Mouse (Mus musculus) C2C12 (cell line): Measurements from ENCODE around the gene Arfgap2. TPM values are rescaled to one million over a fixed set of nuclear protein-coding genes. Genes with fewer than 3 reads are reported as not detected.

Source experiments
- H3K27me3 ChIP-seq: one replicate; pipeline ENCODE4 v1.6.1; 2011; ENCODE audit not compliant: control insufficient read depth, insufficient read depth, insufficient read length
- H3K36me3 ChIP-seq: one replicate; pipeline ENCODE4 v1.6.1; 2011; ENCODE audit not compliant: control insufficient read depth, insufficient read depth
- H3K4me3 ChIP-seq: one replicate; pipeline ENCODE4 v1.5.1; 2011; ENCODE audit warnings: mild to moderate bottlenecking, control low read depth; ENCODE audit not compliant: poor library complexity, insufficient read depth, severe bottlenecking
- H3K79me2 ChIP-seq: one replicate; pipeline ENCODE4 v1.6.1; 2011; ENCODE audit not compliant: control insufficient read depth, insufficient read depth
- H3K79me3 ChIP-seq: one replicate; pipeline ENCODE4 v1.6.1; 2011; ENCODE audit warnings: low read depth, control low read depth
- H3ac ChIP-seq: one replicate; pipeline ENCODE3; 2011; ENCODE audit warnings: low read depth; ENCODE audit not compliant: control insufficient read depth, insufficient read length
- CEBPB ChIP-seq: IDR thresholded peaks from one replicate; pipeline ENCODE4 v1.6.1; 2011; ENCODE audit warnings: low read depth, mild to moderate bottlenecking, control low read depth, moderate library complexity
- CTCF ChIP-seq: IDR thresholded peaks from one replicate; pipeline ENCODE4 v1.5.1; 2011; ENCODE audit not compliant: control insufficient read depth, insufficient read depth, insufficient read length
- FOSL1 ChIP-seq: IDR thresholded peaks from one replicate; pipeline ENCODE4 v1.8.0; 2011; ENCODE audit warnings: mild to moderate bottlenecking, low read length; ENCODE audit not compliant: poor library complexity, insufficient read depth, severe bottlenecking
- MAX ChIP-seq: IDR thresholded peaks from one replicate; pipeline ENCODE4 v1.6.1; 2011; ENCODE audit warnings: mild to moderate bottlenecking, control low read depth
- MYOD1 ChIP-seq: IDR thresholded peaks from one replicate; pipeline ENCODE4 v1.6.1; 2011; ENCODE audit warnings: low read depth; ENCODE audit not compliant: control insufficient read depth, insufficient read length
- MYOG ChIP-seq: IDR thresholded peaks from one replicate; pipeline ENCODE4 v1.6.1; 2011; ENCODE audit not compliant: control insufficient read depth, insufficient read length; ENCODE audit errors: extremely low read depth
- USF1 ChIP-seq: IDR thresholded peaks from one replicate; pipeline ENCODE4 v1.6.1; 2011; ENCODE audit warnings: low read depth, mild to moderate bottlenecking, control low read depth, moderate library complexity
- polyA plus RNA-seq: library from polyadenylated mRNA; unstranded; fragments of >200 nt; fragmentation: generic; extraction: Trizol; gene quantifications from one replicate; pipeline ENCODE4 v1.2.1, GENCODE M21; 2012; ENCODE audit warnings: missing spikeins

Gene Arfgap2
- polyA plus RNA-seq, 1 experiment, result 67.5 TPM

- Histone ChIP-seq H3K79me3 (no peaks in the 10 kb centered on the region), H3ac (no peak overlapping the region), H3K79me2 (no peaks in the 10 kb centered on the region), H3K27me3 (no peaks in the 10 kb centered on the region), H3K4me3 (no peak overlapping the region), H3K36me3 (no peaks in the 10 kb centered on the region)
- TF ChIP-seq CEBPB, result no peak
- TF ChIP-seq MAX, result no peak
- TF ChIP-seq MYOG, result no peak
Measured at GRCm38 (mm10) chr2:91287563-91287962, 22.8 kb downstream of the Arfgap2 start.

- no peak overlapping the region for H3K4me3 ChIP-seq
- H3K79me3 ChIP-seq, result no peaks in the 10 kb centered on the region
- no peaks in the 10 kb centered on the region for H3K79me2 ChIP-seq
- TF ChIP-seq FOSL1 (no peak), USF1 (no peak), MAX (no peak), MYOD1 (no peak), CTCF (no peak), CEBPB (no peak), MYOG (no peak)
- no peaks in the 10 kb centered on the region for H3K36me3 ChIP-seq
- no peaks in the 10 kb centered on the region for H3K27me3 ChIP-seq
- H3ac ChIP-seq, result no peak overlapping the region
Measured at GRCm38 (mm10) chr2:91291197-91292007, 26.6 kb downstream of the Arfgap2 start.

- Histone ChIP-seq H3K27me3 (no peaks in the 10 kb centered on the region), H3K79me2 (no peaks in the 10 kb centered on the region), H3K36me3 (no peaks in the 10 kb centered on the region), H3ac (no peak overlapping the region), H3K4me3 (no peak overlapping the region), H3K79me3 (no peaks in the 10 kb centered on the region)
- TF ChIP-seq MYOG (no peak), MAX (no peak), CEBPB (no peak), USF1 (no peak), FOSL1 (no peak)
Measured at GRCm38 (mm10) chr2:91294226-91294625, 29.5 kb downstream of the Arfgap2 start.

- Histone ChIP-seq H3ac (no peak overlapping the region), H3K27me3 (no peaks in the 10 kb centered on the region)
Measured at GRCm38 (mm10) chr2:91295895-91296294, 31.1 kb downstream of the Arfgap2 start.

GRCm38 (mm10) chr2:91299156-91299555, 34.4 kb downstream of the Arfgap2 start:
- no peaks in the 10 kb centered on the region for H3K27me3 ChIP-seq
- H3ac ChIP-seq, result no peak overlapping the region
- no peak overlapping the region for H3K4me3 ChIP-seq
- H3K79me2 ChIP-seq, result no peaks in the 10 kb centered on the region
- no peaks in the 10 kb centered on the region for H3K79me3 ChIP-seq
- H3K36me3 ChIP-seq, result no peaks in the 10 kb centered on the region
- TF ChIP-seq CEBPB (no peak), USF1 (peak; percentile 4), FOSL1 (peak; percentile 45), MYOD1 (peak; percentile 96), MAX (no peak), CTCF (no peak), MYOG (no peak)

More at GRCm38 (mm10) chr2:91295895-91296294, 31.1 kb downstream of the Arfgap2 start:
- TF ChIP-seq MAX (no peak), MYOD1 (peak; percentile 78), CEBPB (no peak), CTCF (no peak)
- Histone ChIP-seq H3K79me3 (no peaks in the 10 kb centered on the region), H3K4me3 (no peak overlapping the region), H3K36me3 (no peaks in the 10 kb centered on the region), H3K79me2 (no peaks in the 10 kb centered on the region)

- TF ChIP-seq CTCF, result no peak
- no peak for TF ChIP-seq MAX
- TF ChIP-seq MYOD1, result no peak
- TF ChIP-seq MYOG, result no peak
- no peak for TF ChIP-seq FOSL1
- no peak for TF ChIP-seq USF1
- TF ChIP-seq CEBPB, result no peak
- Histone ChIP-seq H3K79me2 (no peaks in the 10 kb centered on the region), H3ac (no peak overlapping the region), H3K79me3 (no peaks in the 10 kb centered on the region), H3K36me3 (no peaks in the 10 kb centered on the region), H3K27me3 (no peaks in the 10 kb centered on the region), H3K4me3 (no peak overlapping the region)
Measured at GRCm38 (mm10) chr2:91300784-91301183, 36.0 kb downstream of the Arfgap2 start.
